Mouse (Mus musculus) bone marrow macrophage, adult 2 months (primary cell): ENCODE measurements around the gene Fbxl16.

Experiments used
- CTCF ChIP-seq: IDR thresholded peaks from 2 replicates; pipeline ENCODE4 v1.5.1; 2012; ENCODE audit warnings: low read depth, mild to moderate bottlenecking, low read length, moderate library complexity
- POLR2A ChIP-seq: IDR thresholded peaks from 2 replicates; pipeline ENCODE4 v1.6.1; 2012; ENCODE audit warnings: mild to moderate bottlenecking, low read depth, low read length, borderline replicate concordance

GRCm38 (mm10) chr17:25860229-25860628 is 51.3 kb downstream of the Fbxl16 start:
- no peak for TF ChIP-seq CTCF
- no peak for TF ChIP-seq POLR2A
